Mouse (Mus musculus): Measurements from ENCODE around the gene Ajap1.
A peak's percentile ranks its signal among the peaks of the same experiment; 100 is the strongest.

The Ajap1 gene

DNA sequence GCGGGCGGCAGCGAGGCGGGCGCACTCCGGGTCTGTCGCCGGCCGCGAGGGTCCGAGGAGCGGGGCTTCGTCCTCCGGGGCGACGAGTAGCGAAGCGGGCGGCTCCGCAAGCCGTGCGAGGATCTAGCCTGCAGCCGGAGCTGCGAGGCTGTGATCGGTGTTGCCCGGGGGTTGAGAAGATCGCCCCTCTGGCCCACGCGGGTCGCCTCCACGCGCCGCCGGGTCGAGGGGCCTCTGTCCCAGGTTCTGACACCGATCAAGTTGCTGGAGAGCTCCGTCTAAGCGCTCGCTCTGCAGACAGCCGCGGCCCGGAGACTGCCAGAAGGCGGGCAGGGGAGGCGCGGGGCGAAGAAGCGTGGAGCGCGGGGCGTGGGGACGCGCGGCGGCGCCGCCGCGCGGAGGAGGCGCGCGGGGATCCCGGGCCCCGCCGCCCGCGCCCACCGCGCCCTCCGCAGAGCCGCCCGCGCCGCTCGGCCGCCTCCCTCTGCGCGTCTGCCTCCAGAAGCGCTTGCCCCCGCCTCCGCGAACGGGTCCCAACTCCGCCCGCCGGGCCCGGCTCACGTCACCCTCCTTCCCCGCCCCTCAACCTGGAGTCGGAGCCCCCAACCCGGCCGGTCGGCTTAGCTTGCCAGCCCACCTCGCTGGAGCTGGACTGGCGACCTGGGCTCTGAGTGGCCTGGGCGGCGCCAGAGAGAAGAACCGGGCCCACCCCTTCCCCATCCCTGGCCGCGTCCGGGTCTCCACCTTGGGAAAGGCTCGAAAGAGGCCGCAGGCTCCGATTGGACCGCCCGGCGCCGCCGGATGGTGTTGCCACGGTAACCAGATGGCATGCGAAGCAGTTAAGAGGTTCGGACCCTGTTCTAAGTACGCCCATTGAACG lies at the start of gene Ajap1:
Ajap1 (minus strand) TSS at position 353 of the 880 bp plus-strand sequence.
- no peak for DNase-seq

GRCm38 (mm10) chr4:153530536-153530935 lies 47.9 kb upstream of the Ajap1 start:
- DNase-seq: no peak

DNA sequence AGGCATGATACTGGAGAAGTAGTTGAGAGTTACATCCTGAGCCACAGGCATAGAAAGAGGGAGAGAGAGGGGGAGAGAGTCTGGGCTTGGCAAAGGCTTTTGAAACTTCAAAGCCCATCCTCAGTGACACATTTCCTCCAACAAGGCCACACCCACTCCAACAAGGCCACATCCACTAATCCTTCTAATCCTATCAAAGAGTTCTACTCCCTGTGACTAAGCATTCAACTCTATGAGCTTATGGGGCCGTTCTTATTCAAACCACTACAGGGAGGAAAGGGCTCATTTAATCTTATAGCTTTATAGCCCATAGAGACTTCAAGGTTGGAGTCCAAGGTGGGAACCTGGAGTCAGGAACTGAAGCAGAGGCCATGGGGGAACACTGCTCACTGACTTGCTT lies 39.0 kb upstream of the Ajap1 start:
- no peak for DNase-seq

DNA sequence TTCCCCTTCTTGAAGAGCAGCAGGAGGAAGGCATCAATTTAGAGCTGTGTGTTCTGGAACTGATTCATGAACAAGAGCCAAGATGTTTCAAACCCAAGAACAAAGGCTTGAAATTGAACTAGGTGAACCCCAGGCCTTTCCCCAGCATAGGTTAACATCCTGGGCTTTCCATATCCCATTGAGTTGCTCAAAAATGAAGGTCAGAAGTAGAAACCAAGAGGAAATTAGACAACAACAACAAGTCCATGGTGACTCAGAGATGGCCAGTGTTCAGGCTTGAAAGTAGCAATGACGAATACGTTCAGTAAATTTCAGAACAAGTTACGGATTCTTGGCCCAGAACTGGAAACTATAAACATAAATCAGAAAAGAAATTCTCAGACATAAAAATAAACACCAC lies 37.3 kb upstream of the Ajap1 start:
- DNase-seq: no peak

GRCm38 (mm10) chr4:153519289-153519688 lies 36.7 kb upstream of the Ajap1 start:
- no peak for DNase-seq

GRCm38 (mm10) chr4:153515786-153516185 lies 33.2 kb upstream of the Ajap1 start:
- DNase-seq: no peak

GRCm38 (mm10) chr4:153514071-153514470 lies 31.5 kb upstream of the Ajap1 start:
- DNase-seq: no peak

- no peak for DNase-seq
Observed at GRCm38 (mm10) chr4:153511530-153511929, 28.9 kb upstream of the Ajap1 start.

DNA sequence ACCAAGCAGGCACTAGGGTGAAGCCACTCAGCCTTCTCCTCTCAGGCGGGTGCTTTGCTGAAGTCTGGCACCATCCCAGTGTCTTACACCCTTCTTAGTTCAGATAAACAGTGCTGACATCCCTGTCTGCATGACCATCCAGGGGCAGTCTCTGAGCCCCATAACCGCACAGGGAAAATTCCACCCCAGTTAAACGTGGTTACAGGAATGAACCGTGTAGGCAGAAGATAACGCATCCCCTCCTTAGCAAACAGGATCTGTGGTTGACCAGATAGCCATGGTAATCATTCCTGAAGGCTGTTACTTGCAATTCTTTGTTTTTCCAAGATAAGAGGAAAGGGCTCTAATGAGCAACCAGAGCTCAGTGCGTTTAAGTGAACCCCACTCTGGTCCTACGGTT lies 19.3 kb upstream of the Ajap1 start:
- no peak for DNase-seq

DNA sequence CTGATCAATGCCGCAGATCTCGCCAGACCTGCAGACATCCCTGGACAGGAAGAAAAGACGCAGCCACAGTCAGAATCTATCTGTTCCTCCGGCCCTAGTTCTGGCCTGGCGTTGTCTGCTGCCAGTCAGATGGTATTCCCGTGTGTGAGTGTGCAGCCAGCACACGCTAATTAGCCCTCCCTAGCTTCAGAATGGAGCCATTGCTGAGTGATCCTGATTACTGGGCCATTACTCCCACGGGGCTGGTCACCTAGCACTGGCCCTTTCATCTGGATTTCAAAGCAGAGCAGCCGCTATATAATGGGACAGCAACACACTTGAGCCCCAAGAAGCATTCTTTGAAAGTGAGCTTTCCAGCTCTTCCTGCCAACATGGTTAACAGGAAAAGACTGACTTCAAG lies 9.8 kb upstream of the Ajap1 start:
- DNase-seq: no peak

DNA sequence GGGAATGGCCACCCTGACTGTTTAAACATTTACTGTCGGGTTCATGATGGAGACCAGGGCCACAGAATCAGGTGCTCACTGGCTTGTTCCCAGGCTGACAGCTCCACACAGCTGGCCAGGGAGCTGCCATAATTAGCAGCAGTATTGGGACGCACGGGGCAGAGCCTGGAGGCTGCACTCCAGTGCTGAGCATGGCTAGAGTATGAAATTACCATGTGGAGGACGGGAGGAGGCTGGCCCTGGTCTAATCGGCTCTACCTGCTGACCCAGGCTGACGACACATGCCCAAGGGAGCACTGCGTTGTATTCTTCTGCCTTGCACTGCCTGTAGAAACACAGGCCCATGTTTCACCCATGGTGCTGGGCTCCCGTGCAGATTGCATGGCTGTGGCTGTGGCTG lies 6.5 kb upstream of the Ajap1 start:
- no peak for DNase-seq

- no peak for DNase-seq
Observed at GRCm38 (mm10) chr4:153485913-153486312, 3.3 kb upstream of the Ajap1 start.

DNA sequence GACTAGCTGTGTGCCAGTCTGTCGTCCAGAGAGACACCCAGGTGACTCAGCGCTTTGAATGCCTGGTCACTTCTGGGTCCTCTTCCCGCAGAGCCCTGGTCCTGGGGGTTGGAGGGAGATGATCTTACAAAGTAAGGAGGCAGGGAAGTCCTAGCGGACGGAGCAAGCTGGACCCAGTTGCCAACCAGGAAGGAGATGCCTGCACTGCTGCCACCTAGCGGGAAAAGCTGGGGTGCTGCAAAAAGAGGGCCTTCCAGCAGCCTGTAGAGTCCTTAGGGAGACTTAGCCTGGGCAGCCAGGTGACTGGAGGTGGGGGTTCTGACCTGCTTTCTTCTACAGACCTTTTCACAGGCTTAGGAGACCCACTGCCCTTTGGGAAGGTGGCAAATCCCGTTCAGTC lies 1.8 kb upstream of the Ajap1 start:
- DNase-seq: peak; percentile 72

- no peak for DNase-seq
Observed at GRCm38 (mm10) chr4:153481361-153482234, 1.0 kb downstream of the Ajap1 start.

GRCm38 (mm10) chr4:153480551-153481262 lies 1.9 kb downstream of the Ajap1 start:
- DNase-seq: no peak

- DNase-seq: no peak
Observed at GRCm38 (mm10) chr4:153479144-153479543, 3.5 kb downstream of the Ajap1 start.

- DNase-seq: no peak
Observed at GRCm38 (mm10) chr4:153473480-153474252, 8.9 kb downstream of the Ajap1 start.

DNA sequence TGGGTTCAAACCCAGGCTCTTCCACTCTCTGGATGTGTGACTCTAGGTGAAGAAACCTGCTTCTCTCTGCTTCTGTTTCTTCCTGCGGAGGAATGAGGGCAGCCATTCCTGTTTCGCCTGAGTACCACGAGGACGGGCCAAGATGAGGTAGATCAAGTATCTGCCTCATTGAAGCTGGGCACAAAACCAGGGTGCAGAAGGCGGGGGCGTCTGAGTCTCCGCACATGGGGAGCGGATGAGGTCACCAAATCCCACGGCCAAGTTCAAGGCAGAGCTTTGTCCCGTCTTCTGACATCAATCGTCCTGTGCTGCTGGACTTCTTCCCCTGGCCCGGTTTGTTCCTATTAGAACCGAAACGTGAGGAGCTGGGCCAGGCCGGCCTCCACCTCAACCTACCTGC lies 12.9 kb downstream of the Ajap1 start:
- DNase-seq: no peak

DNA sequence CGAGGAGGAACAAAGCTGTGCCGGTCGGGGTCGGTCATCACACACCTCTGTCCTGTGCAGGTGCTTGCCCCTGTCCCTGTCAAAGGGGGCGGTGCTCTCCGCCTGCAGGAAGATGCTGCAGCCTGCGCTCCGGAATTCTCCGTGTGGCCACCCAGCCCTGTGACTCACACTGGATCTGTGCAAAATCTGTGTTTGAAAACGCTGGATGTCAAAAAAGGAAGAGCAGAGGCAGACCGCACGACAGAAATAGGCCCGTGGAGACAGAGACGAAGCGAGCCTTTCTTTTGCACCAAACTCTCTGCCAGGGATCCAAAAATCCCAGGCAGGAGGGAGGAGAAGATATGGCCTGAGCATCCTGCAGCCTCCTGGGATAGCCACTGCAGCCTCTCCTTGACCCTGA lies 22.7 kb downstream of the Ajap1 start:
- no peak for DNase-seq

DNA sequence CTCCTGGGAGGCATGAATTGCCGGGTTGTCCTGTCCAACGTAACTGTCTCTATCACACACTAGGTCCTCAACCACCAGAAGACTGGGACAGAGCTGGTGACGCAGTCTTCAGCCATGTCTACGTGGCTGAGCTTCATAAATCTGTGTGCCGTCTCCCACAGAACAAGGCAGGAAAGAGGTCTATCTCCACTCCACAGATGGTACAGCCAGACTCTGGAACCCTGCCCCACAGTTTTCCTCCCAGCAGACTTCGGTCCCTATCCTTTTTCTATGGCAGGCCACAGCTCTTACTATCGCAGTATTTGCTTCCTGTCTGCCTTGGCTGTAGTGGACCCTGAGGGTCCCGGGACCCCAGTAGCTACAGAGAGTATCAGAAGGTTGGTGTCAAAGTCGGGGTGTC lies 23.1 kb downstream of the Ajap1 start:
- DNase-seq: no peak

GRCm38 (mm10) chr4:153458821-153459220 lies 23.8 kb downstream of the Ajap1 start:
- DNase-seq: no peak

DNA sequence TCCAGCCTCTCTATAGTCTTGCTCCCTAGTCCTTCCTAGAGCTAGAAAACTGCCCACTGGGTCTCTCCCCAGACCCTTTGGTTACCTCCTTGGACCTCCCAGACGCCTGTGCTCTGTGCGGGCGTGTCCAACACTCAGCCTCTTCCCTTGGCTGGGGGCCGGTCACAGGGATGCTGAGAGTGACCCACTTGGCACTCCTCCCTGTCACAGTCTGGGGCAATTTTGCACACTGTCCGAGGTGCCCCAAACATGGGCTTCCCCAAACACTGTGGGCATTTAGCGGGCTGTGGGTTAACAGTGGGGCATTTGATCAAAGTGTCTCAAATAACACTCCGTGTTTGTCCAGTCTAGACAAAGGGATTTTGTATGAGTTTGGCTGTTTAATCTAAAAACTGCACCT lies 29.1 kb downstream of the Ajap1 start:
- no peak for DNase-seq

GRCm38 (mm10) chr4:153451516-153451915 lies 31.1 kb downstream of the Ajap1 start:
- no peak for DNase-seq
